Mouse (Mus musculus) olfactory bulb, adult 2 months (tissue): ENCODE results near the gene Arhgap6.

ENCODE experiments used
- CTCF ChIP-seq: fragments of 200-500 bp; IDR thresholded peaks from 2 replicates; pipeline ENCODE4 v1.5.1; 2012; ENCODE audit warnings: low read depth, mild to moderate bottlenecking, low read length, moderate library complexity; ENCODE audit not compliant: insufficient read depth
- POLR2A ChIP-seq: fragments of 200-500 bp; IDR thresholded peaks from 2 replicates; pipeline ENCODE4 v1.6.1; 2012; ENCODE audit warnings: mild to moderate bottlenecking, low read depth, low read length, moderate library complexity; ENCODE audit not compliant: insufficient read depth

DNA sequence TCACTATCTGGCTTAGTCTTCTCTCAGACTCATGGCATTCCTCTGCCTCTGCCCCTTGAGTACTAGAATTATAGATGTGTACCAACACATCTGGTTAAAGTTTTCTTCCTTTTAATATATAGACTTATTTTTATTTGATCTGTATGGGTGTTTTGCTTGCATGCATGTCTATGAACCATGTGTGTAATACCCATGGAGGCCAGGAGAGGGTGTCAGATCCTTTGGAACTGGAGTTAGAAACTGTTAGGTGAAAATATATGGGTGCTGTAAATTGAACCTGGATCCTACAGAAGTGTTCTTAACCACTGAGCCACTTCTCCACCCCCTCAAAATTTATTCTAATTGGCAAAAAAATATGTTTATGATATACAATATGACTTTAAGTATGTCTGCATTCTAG lies 254.7 kb downstream of the Arhgap6 start:
- TF ChIP-seq CTCF (no peak), POLR2A (no peak)
